Mouse (Mus musculus) small intestine, adult 2 months (tissue): Measurements from ENCODE around the gene Zfp661.

Experiments
- CTCF ChIP-seq: fragments of 200-500 bp; IDR thresholded peaks from 2 replicates; pipeline ENCODE4 v1.5.1; 2012; ENCODE audit warnings: low read depth, mild to moderate bottlenecking, control low read depth, inconsistent platforms, low read length, moderate library complexity, mixed read lengths; ENCODE audit not compliant: insufficient replicate concordance, insufficient read length; ENCODE audit errors: extremely low read depth
- POLR2A ChIP-seq: fragments of 200-500 bp; IDR thresholded peaks from 2 replicates; pipeline ENCODE4 v1.6.1; 2012; ENCODE audit warnings: low read depth, mild to moderate bottlenecking, control low read depth, inconsistent platforms, low read length, moderate library complexity

GRCm38 (mm10) chr2:127531592-127531991, 55.3 kb downstream of the Zfp661 start:
- no peak for TF ChIP-seq CTCF
- TF ChIP-seq POLR2A = no peak
